Mouse (Mus musculus) kidney, embryonic 16.5 days (tissue): ENCODE data around the gene Cntfr. TPM values are rescaled to one million over a fixed set of nuclear protein-coding genes. Genes with fewer than 3 reads are reported as not detected.

Experiments
- ATAC-seq: fragments of 200-750 bp; cut with Nextera tagmentation; 2 replicates; pipeline ENCODE4 v1.8.0; 2017; ENCODE audit warnings: moderate TSS enrichment; ENCODE audit not compliant: low FRiP score, low TSS enrichment
- H3K27ac ChIP-seq: fragments of 300-500 bp; sonication (generic); 2 replicates; pipeline ENCODE4 v1.5.1; 2014; ENCODE audit warnings: low read length
- H3K27me3 ChIP-seq: fragments of 300-500 bp; sonication (generic); 2 replicates; pipeline ENCODE4 v1.6.1; 2014; ENCODE audit warnings: low read length, control low read depth, mixed read lengths; ENCODE audit not compliant: insufficient read depth
- H3K36me3 ChIP-seq: fragments of 300-500 bp; sonication (generic); 2 replicates; pipeline ENCODE4 v1.6.1; 2014; ENCODE audit warnings: low read length, control low read depth, mixed read lengths; ENCODE audit not compliant: insufficient read depth
- H3K4me1 ChIP-seq: fragments of 300-500 bp; sonication (generic); 2 replicates; pipeline ENCODE4 v1.6.1; 2014; ENCODE audit warnings: low read length, control low read depth, mixed read lengths; ENCODE audit not compliant: insufficient read depth
- H3K4me2 ChIP-seq: fragments of 300-500 bp; sonication (generic); replicated peaks from 2 replicates; pipeline ENCODE4 v1.6.1; 2014; ENCODE audit warnings: low read depth, low read length
- H3K4me3 ChIP-seq: fragments of 300-500 bp; sonication (generic); 2 replicates; pipeline ENCODE4 v1.5.1; 2014; ENCODE audit warnings: mild to moderate bottlenecking, low read length
- H3K9ac ChIP-seq: fragments of 300-500 bp; sonication (generic); replicated peaks from 2 replicates; pipeline ENCODE4 v1.6.1; 2014; ENCODE audit warnings: low read length
- H3K9me3 ChIP-seq: fragments of 300-500 bp; sonication (generic); 2 replicates; pipeline ENCODE4 v1.6.1; 2016; ENCODE audit warnings: low read length, control low read depth
- WGBS: fragments of 180-500 bp; shearing (Covaris S2); extraction: QIAGEN DNeasy Blood & Tissue Kit; methylation state at CpG from one replicate; pipeline ENCODE4 v1.1.7; 2014; 5-methylcytosine and 5-hydroxymethylcytosine counted together
- polyA plus RNA-seq: library from polyadenylated mRNA; unstranded; fragments of >200 nt; fragmentation: Nextera tagmentation; extraction: Ambion mirVana; gene quantifications from 2 replicates; pipeline ENCODE4 v1.2.1, GENCODE M21; 2015

Cntfr gene
- polyA plus RNA-seq, 1 experiment from 2014 or later, result 18.8 TPM

DNA sequence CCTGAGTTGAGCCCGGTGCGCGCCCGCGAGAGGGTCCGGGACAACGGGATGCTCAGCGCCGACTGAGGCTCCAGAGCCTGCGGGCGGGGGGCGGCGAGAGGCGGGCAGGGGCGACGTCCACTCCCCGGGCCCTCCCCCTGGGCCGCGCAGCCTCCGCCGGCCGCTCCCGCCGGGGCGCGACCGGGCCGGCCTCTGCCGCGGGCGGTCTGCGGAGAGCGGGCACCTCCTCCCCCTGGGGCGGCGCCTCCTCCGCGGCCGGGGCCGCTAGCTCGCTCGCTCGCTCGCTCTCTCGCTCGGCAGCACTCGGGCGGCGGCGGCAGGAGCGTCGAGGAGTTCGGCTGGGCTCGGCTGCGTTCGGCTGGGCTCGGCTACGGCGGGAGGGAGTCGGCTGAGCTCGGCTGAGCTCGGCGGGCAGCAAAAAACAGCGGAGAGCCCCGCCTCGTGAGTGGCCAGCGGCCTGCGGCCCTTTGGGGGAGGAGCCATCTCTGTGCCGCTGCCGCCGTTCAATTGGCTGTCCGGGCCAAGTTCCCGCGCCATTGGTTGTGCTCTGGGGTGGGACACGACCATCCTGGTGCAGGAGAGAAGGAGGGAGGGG lies 56.9 kb downstream of the Cntfr start, which contains the start of gene Enho:
Enho (minus strand) TSS at position 412 of the 595 bp plus-strand sequence.
- Histone ChIP-seq H3K9ac (peak within 1 kb of the TSS; percentile 77), H3K27me3 (no peaks in the 10 kb centered on the region; the same call in 1 of the 2 replicates), H3K27ac (peak within 1 kb of the TSS; percentile 42), H3K4me2 (peak within 1 kb of the TSS; percentile 75), H3K4me1 (peaks cover 32% of the 10 kb centered on the region), H3K36me3 (no peaks in the 10 kb centered on the region), H3K9me3 (no peaks in the 10 kb centered on the region), H3K4me3 (peak within 1 kb of the TSS; percentile 57)
- 0% methylated on average over 68 of the region's 74 CpGs for WGBS
- ATAC-seq, result peak; percentile 91

DNA sequence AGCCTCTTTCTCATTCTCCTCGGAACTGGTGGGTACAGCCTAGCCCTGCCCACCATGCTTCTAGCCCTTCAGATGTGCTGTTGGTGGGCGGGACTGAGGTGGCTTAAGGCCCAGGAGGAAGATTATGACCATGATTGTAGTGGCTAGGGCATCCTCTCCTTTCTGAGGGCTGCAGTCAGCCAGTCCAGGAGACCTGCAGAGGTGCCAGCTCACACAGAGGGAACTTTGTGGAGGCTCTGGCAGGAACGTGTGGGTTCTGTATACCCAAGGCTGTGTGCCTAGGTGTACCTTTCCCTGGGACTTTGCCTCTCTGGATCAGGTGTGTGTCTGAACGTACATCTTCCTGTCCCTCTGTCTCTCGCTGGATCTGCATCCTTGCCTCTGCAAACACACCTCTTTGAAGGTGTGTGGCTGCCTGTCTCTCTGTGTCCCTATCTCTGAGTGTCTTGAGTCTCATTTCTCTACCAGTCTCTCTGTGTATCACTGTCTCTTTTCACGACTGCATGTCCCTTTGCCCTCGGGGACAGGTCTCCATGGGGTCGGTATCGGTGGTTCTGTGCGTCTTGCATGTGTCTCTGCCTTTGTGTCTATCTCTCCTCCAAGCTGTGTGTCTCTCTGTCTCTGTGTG lies 57.6 kb downstream of the Cntfr start:
- H3K4me1 ChIP-seq, result peaks cover 32% of the 10 kb centered on the region
- ATAC-seq, result no peak

DNA sequence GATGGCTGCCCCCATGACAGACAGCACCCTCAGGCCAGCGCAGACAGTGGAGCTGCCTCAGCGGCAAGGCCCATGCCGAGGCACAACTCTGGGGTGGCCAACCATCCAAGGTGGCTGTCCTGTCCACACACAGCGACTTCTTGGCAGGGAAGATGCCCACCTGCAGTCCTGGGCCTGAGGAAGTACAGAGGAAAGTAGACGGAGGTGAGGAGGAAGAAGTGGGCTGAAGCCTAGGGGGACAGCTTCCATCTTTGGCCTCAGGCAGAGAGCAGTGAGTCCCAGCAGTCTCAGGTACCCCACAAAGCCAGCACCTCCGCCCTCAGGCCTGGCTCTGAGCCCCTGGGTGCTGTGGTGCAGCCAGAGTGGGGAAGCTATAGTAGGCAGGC lies 58.1 kb downstream of the Cntfr start:
- WGBS, result 83% methylated on average over 6 of the region's 6 CpGs
- Histone ChIP-seq H3K4me1 (peaks cover 32% of the 10 kb centered on the region), H3K27ac (no peak overlapping the region), H3K9ac (peak overlapping the region; percentile 77; the same call in 1 of the 2 replicates), H3K9me3 (no peaks in the 10 kb centered on the region), H3K36me3 (no peaks in the 10 kb centered on the region), H3K4me2 (peak overlapping the region; percentile 75), H3K27me3 (no peaks in the 10 kb centered on the region; the same call in 1 of the 2 replicates), H3K4me3 (0 out of 2 replicates have a peak overlapping the region, but pooled peaks have one; percentile 57)
- no peak for ATAC-seq

More for the DNA sequence above, 57.6 kb downstream of the Cntfr start:
- peak overlapping the region; percentile 57 for H3K4me3 ChIP-seq
- H3K9me3 ChIP-seq, result no peaks in the 10 kb centered on the region
- H3K9ac ChIP-seq, result peak overlapping the region; percentile 77
- H3K27ac ChIP-seq, result peak overlapping the region; percentile 42; the same call in 1 of the 2 replicates
- no peaks in the 10 kb centered on the region for H3K36me3 ChIP-seq
- H3K4me2 ChIP-seq, result peak overlapping the region; percentile 75
- H3K27me3 ChIP-seq, result no peaks in the 10 kb centered on the region; the same call in 1 of the 2 replicates
- WGBS, result 13% methylated on average over 10 of the region's 10 CpGs

DNA sequence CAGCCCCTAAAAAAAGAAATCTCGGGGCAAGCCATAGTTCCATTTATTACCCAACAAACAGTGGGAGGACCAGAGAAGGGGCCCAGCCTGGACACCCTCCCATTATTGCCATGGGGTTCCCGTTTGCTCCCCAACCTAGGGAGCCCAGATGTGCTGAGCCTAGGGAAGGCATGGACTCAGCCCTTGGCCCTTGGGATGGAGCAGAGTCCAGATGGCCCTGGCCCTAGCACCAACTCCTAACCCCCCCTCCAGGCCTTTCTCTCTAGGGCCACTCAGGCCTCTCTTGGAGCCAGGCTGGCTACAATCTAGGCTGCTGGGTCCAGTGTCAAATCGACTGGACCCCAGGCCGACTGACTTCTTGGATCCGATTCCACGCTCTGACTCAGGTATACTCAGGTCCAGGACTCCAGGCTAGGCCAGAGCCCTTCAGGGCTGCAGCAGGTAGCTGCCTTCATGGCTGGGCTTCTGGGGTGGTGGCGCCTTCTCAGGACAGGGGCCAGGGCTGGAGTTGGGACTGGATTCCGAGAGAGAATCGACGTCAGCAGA lies 58.6 kb downstream of the Cntfr start:
- 89% methylated on average over 10 of the region's 10 CpGs for WGBS
- Histone ChIP-seq H3K9ac (no peak overlapping the region), H3K4me2 (no peak overlapping the region), H3K4me3 (no peak overlapping the region), H3K27me3 (no peaks in the 10 kb centered on the region; the same call in 1 of the 2 replicates), H3K36me3 (no peaks in the 10 kb centered on the region), H3K9me3 (no peaks in the 10 kb centered on the region), H3K27ac (no peak overlapping the region), H3K4me1 (peaks cover 32% of the 10 kb centered on the region)
- ATAC-seq, result no peak

DNA sequence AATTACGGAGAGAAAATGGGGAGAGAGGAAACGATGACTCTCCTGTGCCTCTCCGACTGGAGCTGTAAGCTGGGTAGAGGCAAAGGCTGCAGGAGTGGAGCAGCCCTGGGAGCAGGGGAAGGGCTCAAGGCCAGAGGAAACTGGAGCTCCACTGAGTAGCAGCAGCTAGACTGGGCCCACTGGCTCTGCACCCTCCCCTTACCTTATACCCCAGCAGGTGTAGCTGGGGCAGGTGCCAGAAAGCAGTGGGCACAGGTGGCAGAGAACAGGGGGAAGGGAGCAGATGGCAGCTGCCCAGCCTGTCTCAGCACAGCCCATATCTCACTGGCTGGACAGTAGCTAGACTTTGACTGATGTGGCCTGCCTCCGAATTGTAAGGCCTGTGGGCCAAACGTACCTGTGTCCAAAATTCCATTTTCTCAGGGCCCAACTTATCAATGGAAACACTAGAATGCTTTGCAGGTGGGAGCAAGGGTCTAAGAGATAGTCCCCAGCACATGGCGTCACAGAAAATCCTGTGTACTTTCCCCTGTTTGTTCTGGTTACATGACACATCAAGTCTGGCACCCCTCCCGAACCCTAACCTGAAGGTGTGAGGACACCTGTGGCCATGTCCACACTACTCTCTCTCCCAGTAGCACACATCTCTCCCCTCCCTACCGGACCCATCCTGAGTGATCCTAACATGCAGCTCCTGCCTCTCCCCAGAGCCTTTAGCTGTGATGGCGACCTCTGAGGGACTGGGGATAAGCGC lies 59.8 kb downstream of the Cntfr start:
- H3K4me2 ChIP-seq, result no peak overlapping the region
- 71% methylated on average over 10 of the region's 10 CpGs for WGBS
- H3K4me1 ChIP-seq, result peaks cover 34% of the 10 kb centered on the region
- H3K27ac ChIP-seq, result peak overlapping the region; percentile 47
- no peak overlapping the region for H3K9ac ChIP-seq
- H3K4me3 ChIP-seq, result no peak overlapping the region
- H3K9me3 ChIP-seq, result no peaks in the 10 kb centered on the region
- ATAC-seq, result no peak
- no peaks in the 10 kb centered on the region for H3K36me3 ChIP-seq
- H3K27me3 ChIP-seq, result no peaks in the 10 kb centered on the region; the same call in 1 of the 2 replicates

DNA sequence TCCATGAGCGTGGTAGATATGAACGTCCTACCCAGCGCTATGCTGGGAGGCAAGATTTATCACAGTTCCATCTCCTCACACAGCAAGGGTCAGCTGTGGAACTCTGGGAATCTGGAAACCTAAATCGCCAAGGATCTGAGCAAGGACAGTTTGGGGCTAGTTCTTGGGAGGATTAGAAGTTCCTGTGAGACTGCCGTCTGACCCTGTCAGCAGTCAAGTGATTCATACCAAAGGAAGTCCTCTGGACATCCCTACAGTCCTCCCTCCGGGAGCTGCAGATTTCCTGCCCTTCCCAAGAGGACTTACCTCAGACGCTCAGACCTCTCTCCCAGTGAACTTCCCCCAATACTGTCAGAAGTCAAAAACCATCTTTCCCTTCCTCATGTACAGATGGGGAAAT lies 60.5 kb downstream of the Cntfr start:
- no peaks in the 10 kb centered on the region for H3K9me3 ChIP-seq
- no peak overlapping the region for H3K4me2 ChIP-seq
- 8% methylated on average over 7 of the region's 7 CpGs for WGBS
- H3K4me3 ChIP-seq, result no peak overlapping the region
- no peak for ATAC-seq
- H3K27me3 ChIP-seq, result no peaks in the 10 kb centered on the region; the same call in 1 of the 2 replicates
- H3K4me1 ChIP-seq, result peaks cover 41% of the 10 kb centered on the region
- peak overlapping the region; percentile 47 for H3K27ac ChIP-seq
- no peak overlapping the region for H3K9ac ChIP-seq
- no peaks in the 10 kb centered on the region for H3K36me3 ChIP-seq

DNA sequence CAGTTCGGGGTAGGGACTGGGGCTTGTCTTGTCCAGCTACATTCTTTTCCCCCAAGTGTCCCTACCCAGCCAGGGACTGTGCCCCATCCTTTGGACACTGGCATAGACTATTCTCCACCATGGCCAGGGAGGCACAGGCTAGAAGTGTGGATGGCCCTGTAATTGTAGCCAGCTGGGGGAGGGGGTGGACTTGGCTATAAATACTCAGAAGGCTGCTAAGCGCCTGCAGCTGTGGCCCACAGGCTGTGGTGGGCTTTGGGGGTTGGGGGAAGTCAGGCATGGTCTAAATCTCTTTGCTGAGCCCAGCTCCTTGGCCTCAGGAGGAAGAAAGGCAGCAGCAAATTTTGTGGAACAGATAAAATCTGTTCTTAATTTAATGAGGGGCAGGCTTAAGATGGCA lies 61.0 kb downstream of the Cntfr start:
- Histone ChIP-seq H3K4me3 (no peak overlapping the region), H3K4me2 (no peak overlapping the region), H3K27me3 (no peaks in the 10 kb centered on the region; the same call in 1 of the 2 replicates), H3K4me1 (peaks cover 45% of the 10 kb centered on the region), H3K9me3 (no peaks in the 10 kb centered on the region), H3K36me3 (no peaks in the 10 kb centered on the region), H3K9ac (no peak overlapping the region), H3K27ac (peak overlapping the region; percentile 47)
- WGBS, result 37% methylated on average over 2 of the region's 2 CpGs
- ATAC-seq, result 0 out of 2 replicates have a peak, but pooled peaks have one; percentile 4

DNA sequence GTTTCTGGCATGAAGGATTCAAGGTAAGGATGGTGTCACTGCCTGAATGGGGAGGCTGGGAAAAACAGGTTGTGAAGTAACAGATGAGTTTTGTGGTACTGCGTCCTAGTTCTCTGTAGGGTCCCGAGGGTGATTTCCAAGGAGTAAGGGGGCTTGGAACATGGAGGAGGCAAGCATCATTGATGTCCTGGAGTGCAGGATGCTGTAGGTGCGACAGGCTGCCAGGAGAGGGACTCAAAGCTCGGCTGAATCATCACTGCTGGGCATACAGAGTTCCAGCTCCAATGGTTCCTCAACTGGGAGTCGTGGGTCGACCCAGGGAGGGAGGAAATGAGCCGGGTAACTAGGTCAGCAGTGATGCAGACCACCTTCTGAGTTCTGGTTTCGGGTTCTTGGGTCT lies 61.7 kb downstream of the Cntfr start:
- Histone ChIP-seq H3K4me1 (peaks cover 47% of the 10 kb centered on the region), H3K36me3 (no peaks in the 10 kb centered on the region), H3K27me3 (no peaks in the 10 kb centered on the region; the same call in 1 of the 2 replicates), H3K4me2 (no peak overlapping the region), H3K9ac (no peak overlapping the region), H3K9me3 (no peaks in the 10 kb centered on the region), H3K4me3 (no peak overlapping the region), H3K27ac (no peak overlapping the region; the same call in 1 of the 2 replicates)
- no peak for ATAC-seq
- 49% methylated on average over 8 of the region's 8 CpGs for WGBS

DNA sequence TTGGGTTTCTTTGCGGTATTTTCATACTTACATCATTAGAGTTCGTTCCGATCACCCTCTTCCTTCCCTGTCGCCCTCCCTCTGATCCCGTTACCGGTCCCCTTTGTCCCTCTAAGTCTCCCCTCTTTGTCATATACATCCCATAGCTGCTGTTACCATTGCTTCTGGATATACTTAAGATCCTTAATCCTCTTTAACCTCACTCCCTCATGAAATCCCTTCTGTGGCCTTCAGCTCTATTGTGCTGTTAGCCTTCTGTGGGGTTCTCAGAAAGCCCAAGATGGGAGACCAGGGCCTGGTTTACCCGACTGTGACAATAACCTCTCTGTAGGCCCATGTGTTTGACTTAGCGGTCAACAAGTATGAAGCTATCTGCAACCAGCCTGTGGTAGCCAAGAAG lies 62.3 kb downstream of the Cntfr start:
- Histone ChIP-seq H3K27me3 (no peaks in the 10 kb centered on the region; the same call in 1 of the 2 replicates), H3K27ac (no peak overlapping the region), H3K9ac (no peak overlapping the region), H3K4me1 (peaks cover 53% of the 10 kb centered on the region), H3K9me3 (no peaks in the 10 kb centered on the region), H3K4me3 (no peak overlapping the region), H3K36me3 (no peaks in the 10 kb centered on the region), H3K4me2 (no peak overlapping the region)
- no peak for ATAC-seq
- WGBS, result 89% methylated on average over 8 of the region's 8 CpGs
